Mouse (Mus musculus) heart, adult 11 months (tissue): ENCODE data around the gene Nos3.

Source experiments
- DNase-seq: peaks from one replicate; pipeline ENCODE4 v3.0.0; 2022

Gene Nos3

DNA sequence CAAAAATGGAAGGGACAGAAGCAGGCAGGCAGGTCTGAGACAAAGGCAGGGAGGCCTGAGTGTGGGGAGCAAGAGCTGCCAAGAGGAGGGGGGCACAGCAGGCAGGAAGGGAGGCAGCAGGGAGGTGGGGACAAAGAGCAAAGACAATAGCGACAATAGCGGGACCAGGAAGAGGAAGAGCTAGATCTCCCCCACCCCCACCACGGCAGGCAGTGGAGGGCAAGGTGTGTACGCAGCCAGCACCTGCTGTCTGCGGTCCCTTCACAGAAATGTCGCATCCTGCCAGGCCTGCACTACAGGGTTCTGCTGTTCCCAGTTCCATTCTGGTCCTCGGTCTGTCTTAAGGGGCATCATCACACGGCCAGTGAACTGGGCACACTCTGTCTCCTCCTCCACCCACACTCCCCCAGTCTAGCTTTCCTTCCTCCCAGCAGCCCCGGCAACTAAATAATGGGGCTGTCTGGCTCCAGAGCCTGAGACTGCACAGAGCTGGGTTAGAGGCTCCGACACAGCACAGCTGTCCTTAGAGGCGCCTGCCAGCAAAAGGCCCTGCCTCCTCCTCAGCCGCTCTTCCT, 20.0 kb upstream of the Nos3 start:
- no peak for DNase-seq

DNA sequence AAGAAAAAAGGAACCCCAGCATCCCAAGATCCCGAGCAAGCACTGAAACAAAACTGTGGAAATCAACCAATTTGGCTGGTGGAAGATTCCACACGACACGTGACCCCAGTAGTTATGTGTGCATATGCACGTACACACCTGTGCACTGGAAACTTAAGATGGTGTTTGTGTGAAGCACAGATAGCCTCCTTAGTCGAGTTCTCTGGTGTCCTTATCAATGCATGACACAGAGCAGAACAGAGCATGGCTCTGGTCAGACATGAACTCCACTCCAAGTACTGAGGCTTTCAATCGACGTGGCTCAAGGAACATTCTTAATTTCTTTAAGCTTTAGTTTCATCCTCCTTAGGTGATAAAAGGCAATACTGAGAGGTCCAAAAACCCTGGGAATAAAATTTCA, 18.3 kb upstream of the Nos3 start:
- no peak for DNase-seq

DNA sequence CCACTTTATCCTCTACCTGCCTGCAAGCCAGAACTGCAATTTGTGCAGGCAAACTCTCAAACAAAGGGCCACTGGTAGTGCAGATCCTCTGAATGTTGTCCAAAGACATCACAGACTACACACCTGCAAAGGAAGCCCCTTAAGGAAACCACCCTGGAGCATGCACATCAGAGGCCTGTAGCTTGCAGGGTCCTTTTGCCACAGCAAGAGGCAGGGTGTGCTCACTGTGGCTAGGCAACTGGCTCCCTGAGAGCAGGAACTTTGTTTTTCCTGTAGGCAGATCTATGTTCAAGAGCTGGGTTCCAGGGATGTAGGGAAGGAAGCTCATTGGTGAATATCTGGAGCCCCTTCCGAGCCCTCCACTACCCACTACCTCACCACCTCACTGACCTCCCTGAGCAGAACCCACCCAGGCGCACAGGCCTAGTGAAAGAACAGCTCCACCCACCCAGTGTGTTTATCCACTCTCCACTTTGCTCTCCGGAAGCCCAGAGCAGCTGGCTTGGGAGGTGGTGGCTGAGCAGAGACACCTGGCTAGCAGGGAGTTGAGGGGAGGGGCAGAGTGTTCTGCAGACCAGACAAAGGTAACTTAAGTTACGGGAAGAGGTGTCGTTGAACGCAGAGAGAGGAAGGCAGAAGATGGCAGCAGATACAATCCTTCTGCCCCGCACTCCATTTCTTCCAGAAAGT, 17.3 kb upstream of the Nos3 start:
- no peak for DNase-seq

DNA sequence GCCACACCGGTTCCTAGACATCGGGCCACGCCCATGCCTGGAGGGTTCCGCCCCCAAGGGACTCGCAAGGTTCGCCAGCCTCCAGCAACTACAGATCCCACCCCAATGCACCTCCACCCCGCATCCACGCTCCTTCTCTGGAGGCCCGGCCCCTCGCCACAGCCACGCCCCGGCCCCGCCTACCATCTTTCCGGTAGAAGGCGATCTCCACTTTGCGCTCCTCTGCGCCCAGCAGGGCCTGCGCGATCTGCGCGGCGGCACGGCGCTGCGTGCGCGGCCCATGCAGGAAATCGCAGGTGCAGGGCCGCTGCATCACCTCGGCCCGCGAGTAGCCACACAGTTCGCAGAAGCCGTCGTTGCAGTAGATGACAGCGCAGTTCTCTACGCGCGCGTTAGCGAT, 16.5 kb upstream of the Nos3 start:
- peak; percentile 96 for DNase-seq

DNA sequence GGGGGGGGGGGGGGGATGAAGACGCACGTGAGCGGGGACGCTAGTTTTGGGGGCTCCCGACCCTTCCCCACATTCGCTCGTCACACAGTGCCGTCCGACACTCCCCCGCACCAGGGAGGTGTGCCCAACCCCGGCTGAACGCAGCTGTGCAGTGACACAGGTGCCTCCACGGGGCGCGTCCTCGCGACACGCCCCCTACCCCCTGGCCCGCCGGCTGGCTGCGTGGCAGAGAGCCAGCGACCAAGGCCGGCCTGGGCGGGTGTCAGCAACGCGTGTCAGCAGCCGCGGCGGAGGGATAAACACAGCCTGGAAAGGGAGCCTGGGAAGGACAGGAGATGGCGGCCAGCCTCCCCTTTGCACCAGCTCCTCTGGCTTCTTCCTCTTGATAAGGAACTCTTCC, 16.1 kb upstream of the Nos3 start:
- DNase-seq, result peak; percentile 92

DNA sequence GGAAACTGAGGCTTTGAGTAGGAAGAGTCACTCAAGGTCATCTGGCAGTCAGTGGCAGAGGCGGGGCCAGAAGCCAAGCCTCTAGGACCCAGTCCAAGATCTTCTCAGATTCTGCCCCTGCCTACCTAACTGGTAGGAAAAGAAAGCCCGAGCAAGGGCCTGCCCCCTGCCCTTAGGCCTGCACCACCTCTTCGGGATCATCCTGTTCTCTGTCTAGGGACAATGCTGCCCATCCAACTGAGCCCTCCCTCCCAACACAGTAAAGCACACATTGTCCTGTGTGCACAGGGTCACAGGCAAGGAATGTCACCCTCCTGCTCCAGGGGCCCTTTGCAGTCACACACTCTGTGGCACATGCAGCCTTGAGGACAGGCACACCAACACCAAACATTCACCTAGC, 14.5 kb upstream of the Nos3 start:
- peak; percentile 98 for DNase-seq

DNA sequence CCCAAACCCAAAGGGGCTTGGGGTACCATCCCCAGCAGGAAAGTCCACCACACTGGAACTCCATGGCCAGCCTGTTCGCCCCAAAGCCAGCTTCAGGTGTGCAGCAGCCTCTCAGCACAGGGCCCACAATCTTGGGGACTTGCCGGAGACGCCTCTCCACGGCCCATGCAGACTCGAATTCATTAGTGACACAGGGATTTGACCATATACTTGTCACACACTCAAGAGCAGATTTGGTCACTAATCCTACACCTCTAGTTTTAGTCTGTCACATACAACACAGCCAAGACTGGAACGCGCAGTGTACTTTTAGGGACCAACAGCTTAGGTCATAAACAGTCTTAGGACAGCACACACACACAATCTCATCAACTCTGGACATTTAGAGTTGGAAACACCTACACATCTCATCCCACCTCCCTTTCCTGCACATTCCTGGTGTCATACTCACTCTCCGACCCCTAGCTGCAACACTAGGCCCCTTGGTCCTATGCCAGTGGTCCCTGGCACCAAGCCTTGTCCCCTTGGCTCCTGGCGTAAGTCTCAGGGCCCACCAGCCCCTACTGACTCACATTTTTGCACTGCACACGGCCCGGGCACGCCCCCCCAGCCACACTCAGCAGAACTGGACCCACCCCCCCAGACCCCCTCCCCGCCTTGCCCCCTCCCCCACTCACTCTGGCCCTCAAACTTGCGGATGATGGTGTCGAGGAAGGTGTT, 13.9 kb upstream of the Nos3 start:
- DNase-seq, result no peak

DNA sequence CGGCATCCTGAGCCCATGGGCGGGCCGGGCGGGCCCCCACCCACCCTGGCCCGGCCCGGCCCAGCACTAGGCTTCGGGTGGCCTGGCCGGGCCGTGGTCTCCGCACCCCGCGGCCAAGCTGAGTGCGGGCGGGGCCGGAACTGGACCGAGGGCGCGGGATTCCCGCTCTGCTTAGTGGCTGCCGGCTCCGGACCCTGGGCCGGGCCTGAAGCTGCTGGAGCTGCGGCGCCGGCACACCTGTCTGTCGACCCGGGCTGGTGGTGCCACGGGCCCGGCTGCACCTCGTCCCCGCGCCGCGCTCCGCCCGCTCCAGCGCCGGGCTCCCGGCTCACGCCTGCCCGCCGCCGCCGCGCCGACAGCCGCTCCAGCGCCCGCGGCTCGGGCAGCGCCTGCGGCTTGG, 13.3 kb upstream of the Nos3 start, which contains the start of gene Kcnh2:
Gene Kcnh2 (minus strand): TSS at position 327 of the 400 bp plus-strand sequence.
- DNase-seq, result no peak

DNA sequence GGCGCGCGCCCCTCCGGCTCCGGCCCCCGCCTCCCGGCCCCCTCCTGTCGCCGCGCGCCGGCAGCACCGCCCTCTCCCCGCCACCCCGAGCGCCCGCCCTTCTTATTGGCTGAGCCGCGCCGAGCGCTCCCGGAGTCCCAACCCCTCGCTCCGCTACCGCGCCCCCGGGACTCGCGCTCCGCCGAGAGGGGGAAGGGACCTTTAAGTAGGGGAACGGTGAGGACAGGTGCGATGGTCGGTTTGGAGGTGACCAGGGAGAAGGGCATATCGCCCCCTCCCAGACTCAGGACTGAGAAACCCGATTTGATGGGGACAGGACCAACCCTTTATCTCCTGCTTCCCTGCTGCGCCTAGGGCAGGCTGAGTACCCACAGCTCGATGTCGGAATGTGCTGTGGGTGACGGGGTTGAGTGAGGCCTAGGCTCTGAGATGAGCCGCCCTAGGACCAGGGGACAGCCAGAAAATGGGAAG, 12.9 kb upstream of the Nos3 start:
- peak; percentile 99 for DNase-seq

DNA sequence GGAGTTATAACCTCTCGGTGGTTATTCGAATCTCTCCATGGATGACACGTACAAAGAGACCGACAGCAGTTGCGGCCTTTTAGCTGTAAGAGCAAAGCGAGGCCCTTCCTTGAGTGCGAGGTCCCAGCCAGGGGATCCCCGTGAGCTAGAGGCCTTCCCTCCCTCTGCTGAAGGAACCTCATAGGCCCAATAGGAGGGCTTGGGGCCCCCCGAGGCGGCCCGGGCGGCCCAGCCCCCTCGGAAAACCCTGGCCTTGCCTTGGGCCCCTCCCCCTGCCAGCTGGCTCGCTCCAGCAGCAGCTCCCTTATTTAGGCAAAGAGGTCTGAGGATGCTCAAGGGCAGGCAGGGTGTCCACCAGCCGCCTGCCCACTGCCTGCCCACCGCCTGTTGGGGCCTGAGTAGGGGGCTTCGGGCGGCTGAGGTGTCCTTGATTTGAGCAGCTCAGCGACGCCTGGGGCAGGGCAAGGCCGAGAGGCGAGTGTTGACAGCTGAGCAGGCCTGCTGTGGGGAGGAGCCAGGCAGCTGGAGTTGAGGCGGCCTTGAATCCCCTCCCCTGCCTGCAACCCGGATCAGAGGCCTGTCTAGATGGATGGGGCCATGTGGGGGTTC, 12.3 kb upstream of the Nos3 start:
- DNase-seq, result peak; percentile 97

DNA sequence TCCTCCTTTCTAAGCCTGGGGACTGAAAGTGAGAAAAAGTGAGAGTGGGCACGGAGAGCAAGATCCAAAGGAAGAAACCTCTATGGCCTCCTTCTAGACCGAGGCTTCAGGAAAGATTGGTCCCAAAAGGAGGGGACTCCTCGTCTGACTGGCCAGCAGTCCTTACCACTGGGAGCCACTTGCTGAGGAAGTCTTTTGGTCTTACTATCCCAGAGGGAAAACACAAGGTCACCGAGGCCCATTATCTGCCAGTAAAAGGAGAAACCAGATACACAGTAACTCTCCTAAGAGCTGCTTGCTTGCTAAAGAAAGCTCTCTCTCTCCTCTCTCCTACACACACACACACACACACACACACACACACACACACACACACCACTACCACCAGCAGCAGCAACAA, 11.3 kb upstream of the Nos3 start:
- no peak for DNase-seq

DNA sequence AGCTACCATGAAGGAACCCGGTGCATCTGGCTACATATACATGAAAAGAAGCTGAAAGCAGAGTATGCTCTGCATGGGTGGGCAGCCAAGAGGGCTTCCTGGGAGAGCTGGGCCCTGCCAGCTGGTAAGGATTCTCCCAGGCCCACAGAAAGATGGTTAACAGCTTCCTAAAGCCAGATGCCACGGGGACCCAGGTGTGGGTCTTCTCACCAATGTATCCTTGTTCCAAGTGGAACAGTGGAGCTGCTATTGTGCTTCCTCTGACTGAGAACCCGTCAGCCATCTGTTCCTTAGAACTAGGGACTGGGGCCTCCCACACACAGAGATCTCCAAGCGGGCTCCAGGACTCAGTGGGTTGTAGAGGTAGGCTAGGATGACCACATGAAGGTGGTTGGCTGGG, 7.8 kb upstream of the Nos3 start:
- no peak for DNase-seq

DNA sequence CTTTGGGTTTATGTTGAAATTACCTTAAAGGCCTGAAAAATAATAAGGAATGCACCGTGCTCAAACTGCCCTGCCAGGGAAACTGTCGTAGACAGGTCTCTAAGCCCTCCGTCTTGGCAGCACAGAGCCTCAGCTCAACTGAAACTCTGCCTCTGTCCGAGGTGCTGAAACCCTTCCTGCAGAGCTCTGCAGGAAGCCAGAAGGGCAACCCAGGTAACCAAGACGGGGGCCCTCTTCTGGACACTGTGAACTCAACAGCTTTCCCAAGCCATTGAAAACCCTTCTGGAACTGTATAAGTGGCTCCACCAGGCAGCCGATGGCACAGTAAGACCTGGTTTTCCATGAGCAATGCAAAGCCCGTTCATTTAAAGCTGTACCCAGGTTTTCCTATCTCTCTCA, 7.1 kb upstream of the Nos3 start:
- peak; percentile 93 for DNase-seq

DNA sequence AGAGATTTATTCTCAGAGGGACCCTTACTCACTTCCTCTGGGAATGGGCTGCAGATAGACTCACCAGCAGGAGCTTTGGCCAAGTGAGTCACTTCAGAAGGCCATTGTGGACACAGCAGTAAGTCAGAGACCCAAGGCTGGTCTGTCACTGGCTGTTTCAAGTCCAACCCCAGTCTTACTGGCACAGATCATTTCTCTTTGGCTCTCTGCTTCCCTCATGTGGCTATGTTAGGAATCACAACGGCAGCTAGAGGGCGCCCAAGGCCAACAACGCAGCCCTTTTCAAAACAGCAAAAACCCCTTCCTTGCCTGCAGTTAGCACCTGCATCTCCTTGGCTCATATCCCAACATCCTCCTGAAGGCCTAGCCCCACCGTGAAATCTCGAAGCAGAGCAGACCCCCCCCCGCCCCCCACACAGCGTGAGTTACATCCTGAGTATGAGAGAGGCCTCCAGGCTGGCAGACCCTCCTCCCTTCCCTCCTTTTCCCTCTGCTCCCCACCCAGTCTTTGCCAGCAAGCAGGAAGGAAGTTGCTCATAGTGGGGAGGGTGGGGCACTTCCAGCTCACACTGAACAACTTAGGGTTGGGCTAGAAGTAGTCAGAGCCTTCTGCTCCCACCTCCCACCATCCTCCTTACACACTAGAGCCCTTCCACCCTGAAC, 3.7 kb upstream of the Nos3 start:
- DNase-seq, result peak; percentile 98

DNA sequence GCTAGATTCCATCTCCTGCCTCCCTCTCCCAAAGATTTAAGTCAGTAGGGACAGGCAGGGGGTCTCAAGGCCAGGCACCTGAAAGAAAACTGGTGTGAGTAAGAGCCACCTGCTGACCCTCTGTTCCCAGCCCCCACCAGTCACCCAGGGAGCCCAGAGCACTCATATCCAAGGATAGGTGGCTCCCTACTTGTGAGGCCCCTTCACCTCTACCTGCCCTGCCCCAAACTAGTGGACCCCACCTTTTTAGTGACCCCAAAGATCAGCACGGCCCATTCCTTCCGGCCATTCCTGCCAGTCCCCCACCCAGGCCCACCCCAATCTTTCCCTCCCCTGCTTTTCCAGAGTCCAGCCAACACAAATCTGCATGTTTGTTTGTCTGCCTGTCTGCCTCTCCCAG, 1.1 kb upstream of the Nos3 start:
- peak; percentile 91 for DNase-seq

DNA sequence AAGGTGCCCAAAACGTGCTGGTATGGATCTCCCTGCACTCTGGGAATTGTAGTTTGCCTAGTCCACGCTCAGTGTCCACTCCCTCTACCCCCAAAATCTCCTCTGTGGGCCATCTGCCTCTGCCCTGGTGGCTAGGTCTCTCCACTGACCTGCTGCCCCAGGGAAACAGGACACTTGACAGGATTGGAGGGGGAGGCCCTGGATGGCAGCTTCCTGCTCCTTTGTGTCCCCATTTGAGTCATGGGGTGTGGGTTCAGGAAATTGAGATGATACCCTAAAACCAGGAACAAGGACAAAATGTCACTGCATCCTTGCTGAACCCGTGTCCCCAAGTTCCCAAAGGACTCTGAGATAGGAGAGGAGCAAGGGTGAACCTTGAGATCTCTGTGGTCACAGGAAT, 549 bp upstream of the Nos3 start:
- peak; percentile 95 for DNase-seq

DNA sequence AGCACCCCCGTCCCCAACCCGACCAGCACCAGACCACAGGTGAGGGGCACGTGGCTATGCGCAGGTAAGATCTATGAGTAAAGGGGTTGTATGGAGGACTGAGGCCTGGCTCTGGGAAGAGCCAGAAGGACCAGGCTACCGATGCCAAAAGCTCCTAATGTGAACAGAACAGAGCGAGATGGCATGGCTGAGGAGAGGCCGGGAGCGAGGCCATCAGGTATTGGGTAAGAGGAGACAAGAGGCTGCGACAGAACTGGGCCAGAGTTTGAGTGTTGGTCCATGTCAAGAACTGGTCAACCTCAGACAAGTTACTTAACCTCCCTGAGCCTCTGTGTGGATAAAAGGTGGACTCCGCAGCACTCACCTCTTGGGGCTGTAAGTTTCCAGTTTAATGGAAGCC, 353 bp downstream of the Nos3 start:
- no peak for DNase-seq

DNA sequence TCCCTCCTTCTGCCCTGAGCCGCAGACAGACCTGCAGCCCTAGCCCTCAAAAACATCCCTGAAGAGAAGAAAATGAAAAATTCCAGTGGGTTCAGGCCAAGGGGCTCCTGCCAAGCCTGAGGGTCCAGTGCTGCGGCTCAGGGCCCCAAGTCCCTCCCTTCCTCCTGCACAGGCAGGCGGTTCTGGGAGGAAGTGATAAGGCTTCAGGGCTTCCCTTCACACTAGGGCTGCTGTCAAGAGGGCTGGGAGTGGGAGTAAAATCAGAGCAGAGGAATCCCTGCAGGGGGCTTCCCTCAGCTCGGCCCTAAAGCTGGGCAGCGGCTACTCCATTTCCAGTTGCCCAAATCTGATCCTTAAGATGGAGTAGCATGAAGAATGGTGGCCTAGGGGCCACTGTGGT, 918 bp downstream of the Nos3 start:
- peak; percentile 97 for DNase-seq

DNA sequence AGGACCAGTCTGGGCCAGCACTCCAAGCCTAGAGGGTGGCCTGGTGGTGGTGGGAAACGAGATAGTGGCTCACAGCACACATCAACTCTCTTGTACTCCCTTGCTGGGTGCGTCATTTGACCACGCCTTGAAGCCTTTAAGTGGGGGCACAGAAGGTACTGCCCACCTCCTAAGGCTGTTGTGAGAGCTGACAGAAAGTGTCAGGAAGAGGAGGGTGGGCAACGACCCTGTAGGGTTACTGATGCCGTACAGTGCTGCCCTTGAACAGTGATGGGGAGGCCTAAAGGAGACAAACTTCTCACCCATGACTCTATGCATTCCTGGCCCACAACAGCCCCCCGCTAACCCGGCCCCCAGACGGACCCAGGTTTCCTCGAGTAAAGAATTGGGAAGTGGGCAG, 1.8 kb downstream of the Nos3 start:
- DNase-seq, result peak; percentile 90

DNA sequence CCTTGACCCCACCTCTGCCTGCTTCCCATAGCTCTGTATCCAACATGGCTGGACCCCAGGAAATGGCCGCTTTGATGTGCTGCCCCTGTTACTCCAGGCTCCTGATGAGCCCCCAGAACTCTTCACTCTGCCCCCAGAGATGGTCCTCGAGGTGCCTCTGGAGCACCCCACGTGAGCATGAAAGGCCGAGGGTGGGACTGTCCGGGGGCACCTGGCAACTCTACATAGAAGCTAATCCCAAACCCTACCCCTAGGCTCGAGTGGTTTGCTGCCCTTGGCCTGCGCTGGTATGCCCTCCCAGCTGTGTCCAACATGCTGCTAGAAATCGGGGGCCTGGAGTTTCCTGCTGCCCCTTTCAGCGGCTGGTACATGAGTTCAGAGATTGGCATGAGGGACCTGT, 5.2 kb downstream of the Nos3 start:
- peak; percentile 91 for DNase-seq

DNA sequence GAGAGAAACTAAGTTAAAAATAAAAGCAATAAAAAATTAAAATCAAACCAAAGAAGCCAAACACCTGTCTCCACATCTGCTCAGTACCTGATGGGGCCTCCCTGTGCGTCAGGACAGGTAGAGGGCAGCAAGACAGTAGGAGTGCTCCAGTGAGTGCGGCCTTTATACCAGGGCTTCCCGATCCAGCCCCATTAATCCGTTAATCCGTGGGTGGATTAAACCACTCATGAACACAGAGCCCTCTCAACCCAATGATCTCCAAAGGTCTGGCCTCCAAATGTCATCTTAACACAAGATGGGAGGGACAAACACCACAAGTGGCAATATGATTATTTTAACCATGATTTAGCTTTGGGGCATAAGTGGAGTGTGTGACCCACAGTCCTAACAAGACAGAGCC, 9.2 kb downstream of the Nos3 start:
- no peak for DNase-seq

DNA sequence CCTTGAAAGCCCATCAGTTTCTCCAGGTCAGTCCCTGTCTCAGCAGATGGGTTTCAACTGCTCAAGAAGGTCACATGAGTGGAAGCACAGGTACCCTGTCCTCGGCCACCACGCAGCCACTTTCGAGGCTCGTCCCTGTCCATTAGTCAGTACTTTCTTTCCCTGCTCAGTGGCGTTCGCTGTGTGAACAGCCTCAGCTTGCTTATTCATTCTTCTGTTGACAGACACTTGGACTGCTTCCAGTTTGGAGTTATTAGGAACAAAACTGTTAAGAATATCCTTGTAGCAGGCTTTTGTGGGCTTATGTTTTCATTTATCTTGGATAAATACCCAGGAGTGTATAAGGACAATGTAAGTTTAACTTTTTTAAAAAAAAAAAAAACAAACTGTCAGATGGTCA, 9.6 kb downstream of the Nos3 start:
- DNase-seq, result no peak

DNA sequence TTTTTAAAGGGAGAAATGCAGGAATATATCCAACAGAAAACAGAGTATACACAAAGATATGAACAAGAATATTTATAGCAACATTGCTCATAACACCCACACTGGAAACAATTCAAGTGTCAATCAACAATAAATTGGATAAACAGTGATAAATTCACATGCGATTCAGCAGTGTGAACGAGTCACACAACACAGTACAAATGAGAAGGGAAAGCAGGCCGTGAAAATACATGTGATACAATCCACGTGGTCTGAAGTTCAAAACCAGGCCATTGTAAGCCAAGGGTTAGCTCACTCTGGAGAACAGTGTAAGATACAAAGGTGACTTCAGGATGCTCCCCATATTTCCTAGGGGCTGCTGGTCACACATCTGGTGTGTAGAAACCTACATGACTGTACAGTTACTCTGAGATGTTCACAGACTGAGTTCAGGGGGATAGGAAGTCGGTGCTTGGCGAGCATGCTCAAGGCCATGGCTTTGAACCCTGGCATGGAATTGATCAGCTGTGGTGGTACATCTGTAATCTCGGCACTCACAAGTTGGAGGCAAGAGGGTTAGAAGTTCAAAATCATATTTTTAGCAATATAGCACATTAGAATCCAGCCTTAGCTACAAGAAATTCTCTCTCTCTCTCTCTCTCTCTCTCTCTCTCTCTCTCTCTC, 10.2 kb downstream of the Nos3 start:
- no peak for DNase-seq
